Mouse (Mus musculus) B cell, adult (primary cell): ENCODE results near the gene Tlr13. TPM values are rescaled to one million over a fixed set of nuclear protein-coding genes. Genes with fewer than 3 reads are reported as not detected.

Experiments used
- total RNA-seq: library from RNA; stranded (reverse); gene quantifications from 4 replicates; pipeline ENCODE4 v1.2.4, GENCODE M21; 2023; ENCODE audit not compliant: inconsistent age

Gene Tlr13
- 0.27 to 0.84 TPM (median 0.45 TPM) in 4 replicates for total RNA-seq

DNA sequence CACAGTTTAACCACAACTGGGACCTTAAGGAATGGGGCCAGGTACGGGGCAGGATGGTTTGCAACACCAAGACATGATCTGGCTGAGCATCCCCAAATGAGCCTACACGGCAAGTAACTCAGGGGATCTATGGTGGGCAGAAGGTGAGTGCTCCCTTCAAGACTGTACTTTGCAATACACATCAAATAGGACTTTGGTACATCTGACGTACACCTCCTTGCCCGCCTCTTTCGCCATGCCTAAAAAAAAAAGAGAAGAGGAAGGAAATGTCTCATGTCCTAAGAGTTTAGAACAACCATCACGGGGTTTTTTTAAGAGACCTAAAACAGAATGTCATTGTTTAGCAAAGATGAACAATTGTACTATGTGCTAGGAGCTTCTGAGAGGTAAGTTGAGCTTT lies at the start of gene Tlr13:
TSS of gene Tlr13 (plus strand) at position 269 of the 400 bp plus-strand sequence.

DNA sequence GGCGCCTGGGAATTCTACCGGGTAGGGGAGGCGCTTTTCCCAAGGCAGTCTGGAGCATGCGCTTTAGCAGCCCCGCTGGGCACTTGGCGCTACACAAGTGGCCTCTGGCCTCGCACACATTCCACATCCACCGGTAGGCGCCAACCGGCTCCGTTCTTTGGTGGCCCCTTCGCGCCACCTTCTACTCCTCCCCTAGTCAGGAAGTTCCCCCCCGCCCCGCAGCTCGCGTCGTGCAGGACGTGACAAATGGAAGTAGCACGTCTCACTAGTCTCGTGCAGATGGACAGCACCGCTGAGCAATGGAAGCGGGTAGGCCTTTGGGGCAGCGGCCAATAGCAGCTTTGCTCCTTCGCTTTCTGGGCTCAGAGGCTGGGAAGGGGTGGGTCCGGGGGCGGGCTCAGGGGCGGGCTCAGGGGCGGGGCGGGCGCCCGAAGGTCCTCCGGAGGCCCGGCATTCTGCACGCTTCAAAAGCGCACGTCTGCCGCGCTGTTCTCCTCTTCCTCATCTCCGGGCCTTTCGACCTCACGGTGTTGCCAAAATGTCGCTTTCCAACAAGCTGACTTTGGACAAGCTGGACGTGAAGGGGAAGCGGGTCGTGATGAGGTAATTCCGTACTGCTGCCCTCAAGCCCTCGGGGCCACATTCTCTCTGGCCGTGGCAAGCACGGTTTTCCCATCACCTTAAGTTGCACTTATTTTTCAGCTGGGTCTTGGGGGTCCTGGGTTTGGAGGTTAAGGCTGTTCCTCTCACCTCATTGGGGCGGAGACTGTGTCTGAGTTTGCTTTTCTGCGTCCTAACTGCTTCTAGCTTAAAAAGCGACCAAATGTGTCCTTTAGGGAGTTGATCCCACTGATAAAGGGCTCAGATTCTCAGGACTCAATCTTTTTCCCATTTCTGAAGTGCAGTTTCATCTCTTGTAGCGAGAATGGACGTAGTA lies 44.0 kb downstream of the Tlr13 start, which contains the start of gene Pgk1:
TSS of gene Pgk1 (plus strand) at position 388 of the 937 bp plus-strand sequence.

Other genes starting within 250 kb of the Tlr13 start
- 211 to 240 TPM (median 227 TPM) in 4 replicates for gene Atrx, start 213.8 kb upstream of the Tlr13 start, total RNA-seq
- gene Magt1, start 131.3 kb upstream of the Tlr13 start, total RNA-seq = 34.0 to 41.2 TPM (median 35.9 TPM) in 4 replicates
- gene Cox7b, start 127.5 kb upstream of the Tlr13 start, total RNA-seq = 108 to 126 TPM (median 114 TPM) in 4 replicates
- 12.9 to 16.9 TPM (median 15.2 TPM) in 4 replicates for gene Atp7a, start 115.9 kb upstream of the Tlr13 start, total RNA-seq
- gene Pgk1, start 43.9 kb downstream of the Tlr13 start, total RNA-seq = 79.7 to 94.1 TPM (median 85.9 TPM) in 4 replicates
- gene Taf9b, start 78.0 kb downstream of the Tlr13 start, total RNA-seq = 11.6 to 12.4 TPM (median 12.2 TPM) in 4 replicates
- gene Fnd3c2, start 112.2 kb downstream of the Tlr13 start, total RNA-seq = not detected in 4 replicates